In genomic region chr17:4173951-4174361, GRCm38 (mm10) we compare ENCODE assay signal across 10 mouse cellular contexts.
A peak's percentile ranks its signal among the peaks of the same experiment; 100 is the strongest.
DNase-seq lines count a peak whose midpoint lies in the region; ATAC-seq and TF ChIP-seq lines count a peak whose summit lies in the region.
"Had no signal": no experiment of that assay in that cellular context is flagged by ENCODE, and none has a peak within 500 bp of the region (broad histone marks: within the 10 kb centered on the region; RNA-seq: fewer than 3 reads in every experiment).

No protein-coding gene starts in this region.

- peak; percentile 5 to 7 for DNase-seq in adrenal gland, postnatal 36 days
- DNase-seq in fibroblast of lung, adult 2 months (ENCODE audit: low read depth), result peak; percentile 71
- peak; percentile 19 for DNase-seq in heart, postnatal 25 days (ENCODE audit: low spot score)
- peak; percentile 73 for DNase-seq in lung, embryonic 14.5 days
- no peak for DNase-seq in cerebellum, adult 18-20 months
- no peak for DNase-seq in left cerebral cortex, adult 18-20 months (ENCODE audit: low spot score in 2 of 2)
- DNase-seq in thymus, postnatal 36 days, result no peak

- intact Hi-C loops in heart, postnatal 25 days (cut with DNase I), result loop anchor here (5.0 kb wide), 1 partner anchor 43 kb away; no protein-coding TSS in a partner anchor

- no peaks in the 10 kb centered on the region for H3K36me3 ChIP-seq in lung, embryonic 14.5 days (ENCODE audit: insufficient read depth)
- H3K36me3 ChIP-seq in midbrain, embryonic 16.5 days (ENCODE audit: control insufficient read depth, insufficient read depth, low read length), result no peaks in the 10 kb centered on the region
- H3K36me3 ChIP-seq: embryonic facial prominence, embryonic 13.5 days had no signal

- WGBS in lung, embryonic 14.5 days, result 23% methylated on average over 4 of the region's 4 CpGs
- 64% methylated on average over 4 of the region's 4 CpGs for WGBS in midbrain, embryonic 16.5 days

- H3K9ac ChIP-seq in lung, embryonic 14.5 days, result no peak overlapping the region
- H3K9ac ChIP-seq in midbrain, embryonic 16.5 days (ENCODE audit: low read depth, low read length), result no peak overlapping the region
- H3K9ac ChIP-seq: embryonic facial prominence, embryonic 13.5 days had no signal

- H3K9me3 ChIP-seq in lung, embryonic 14.5 days (ENCODE audit: low read depth, low read length), result no peaks in the 10 kb centered on the region
- no peaks in the 10 kb centered on the region for H3K9me3 ChIP-seq in midbrain, embryonic 16.5 days (replicated peaks; ENCODE audit: control insufficient read depth, low read length, poor library complexity, severe bottlenecking)
- H3K9me3 ChIP-seq: embryonic facial prominence, embryonic 13.5 days had no signal

- H3K4me3 ChIP-seq in lung, embryonic 14.5 days (ENCODE audit: low read depth, low read length), result no peak overlapping the region
- no peak overlapping the region for H3K4me3 ChIP-seq in midbrain, embryonic 16.5 days (ENCODE audit: low read depth, low read length)
- H3K4me3 ChIP-seq: embryonic facial prominence, embryonic 13.5 days had no signal

- H3K4me2 ChIP-seq in lung, embryonic 14.5 days, result 0 out of 2 replicates have a peak overlapping the region, but pooled peaks have one; percentile 8
- H3K4me2 ChIP-seq in midbrain, embryonic 16.5 days (ENCODE audit: low read length), result no peak overlapping the region
- H3K4me2 ChIP-seq: embryonic facial prominence, embryonic 13.5 days had no signal

- ATAC-seq in lung, embryonic 14.5 days (ENCODE audit: insufficient read depth), result peak; percentile 87
- no peak for ATAC-seq in midbrain, embryonic 16.5 days
- ATAC-seq: Patski had no signal

- H3K27me3 ChIP-seq in lung, embryonic 14.5 days (ENCODE audit: insufficient read depth, low read length), result no peaks in the 10 kb centered on the region
- H3K27me3 ChIP-seq in midbrain, embryonic 16.5 days (ENCODE audit: control insufficient read depth, insufficient read depth, low read depth, low read length), result no peaks in the 10 kb centered on the region
- H3K27me3 ChIP-seq: embryonic facial prominence, embryonic 13.5 days; Patski had no signal

- peaks cover 12% of the 10 kb centered on the region; the same call in 1 of the 2 replicates for H3K4me1 ChIP-seq in lung, embryonic 14.5 days (ENCODE audit: insufficient read depth)
- peaks cover 3% of the 10 kb centered on the region; the same call in 1 of the 2 replicates for H3K4me1 ChIP-seq in midbrain, embryonic 16.5 days (ENCODE audit: control insufficient read depth, insufficient read depth, low read length)

- TF ChIP-seq CTCF in lung, embryonic 14.5 days (IDR thresholded peaks at IDR 0.05; ENCODE audit: low read depth), result no peak

- peak overlapping the region; percentile 59 for H3K27ac ChIP-seq in lung, embryonic 14.5 days (ENCODE audit: low read depth)
- H3K27ac ChIP-seq in midbrain, embryonic 16.5 days (ENCODE audit: low read length), result no peak overlapping the region
- H3K27ac ChIP-seq: embryonic facial prominence, embryonic 13.5 days had no signal

Comparison
In these comparisons a context has a peak if more than half of its experiments do, and no peak if none do; other contexts are left out.
1. DNase-seq: peak in adrenal gland, postnatal 36 days (2 of 2), fibroblast of lung, adult 2 months (single experiment), heart, postnatal 25 days (single experiment) and lung, embryonic 14.5 days (single experiment); none in cerebellum, adult 18-20 months (0 of 2), left cerebral cortex, adult 18-20 months (0 of 2) and thymus, postnatal 36 days (0 of 2).